Mouse (Mus musculus) spleen, postnatal 36 days (tissue): ENCODE measurements around the gene Gm5615.

Source experiments
- DNase-seq, 2 experiments: peaks; one replicate each; pipeline ENCODE4 v3.0.0; 2022; ENCODE audit warnings: low spot score in 2 of 2, mixed read lengths in 1 of 2

Gm5615 gene

DNA sequence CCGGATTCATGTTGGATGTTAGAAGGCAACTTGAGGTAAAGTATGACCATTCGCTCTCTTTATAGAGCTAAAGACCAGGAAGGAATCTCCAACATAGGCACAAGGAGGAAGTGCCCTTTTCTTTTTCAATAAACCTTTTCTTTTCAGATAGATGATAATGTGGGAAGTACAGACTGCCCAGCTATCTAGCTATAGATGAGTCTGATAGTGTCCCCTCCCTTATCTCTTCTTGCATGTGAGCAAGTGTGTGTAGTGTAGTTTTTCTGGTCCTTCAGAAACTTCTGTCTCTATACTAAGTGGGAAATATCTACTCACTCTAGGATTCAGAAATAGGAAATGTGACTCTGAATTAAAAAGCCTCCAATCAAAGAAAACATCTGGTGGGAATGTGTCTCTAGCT lies at the start of gene Gm5615:
Gm5615 (minus strand) TSS at position 101 of the 400 bp plus-strand sequence.
- DNase-seq: no peak

DNA sequence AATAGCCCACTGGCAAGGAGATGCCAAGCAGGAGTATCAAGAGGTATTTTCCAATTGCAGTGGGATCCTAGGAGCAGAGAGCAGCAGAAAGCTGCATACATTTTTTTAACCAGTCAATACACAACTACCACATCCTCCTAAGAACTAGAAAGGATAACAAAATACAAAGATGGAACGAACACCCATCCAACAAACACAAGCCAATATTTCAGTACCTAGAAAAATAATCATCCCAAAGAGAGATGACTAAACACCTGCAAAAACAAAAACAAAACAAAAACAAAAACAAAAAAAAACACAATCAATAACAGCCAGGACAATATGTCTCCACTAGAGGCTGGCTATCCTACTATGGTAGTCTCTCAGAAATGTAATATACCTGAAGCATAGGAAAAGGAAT lies 40.8 kb upstream of the Gm5615 start, which contains the start of gene Gm17689:
Gm17689 (minus strand) TSS at position 101 of the 400 bp plus-strand sequence.
- no peak for DNase-seq

DNA sequence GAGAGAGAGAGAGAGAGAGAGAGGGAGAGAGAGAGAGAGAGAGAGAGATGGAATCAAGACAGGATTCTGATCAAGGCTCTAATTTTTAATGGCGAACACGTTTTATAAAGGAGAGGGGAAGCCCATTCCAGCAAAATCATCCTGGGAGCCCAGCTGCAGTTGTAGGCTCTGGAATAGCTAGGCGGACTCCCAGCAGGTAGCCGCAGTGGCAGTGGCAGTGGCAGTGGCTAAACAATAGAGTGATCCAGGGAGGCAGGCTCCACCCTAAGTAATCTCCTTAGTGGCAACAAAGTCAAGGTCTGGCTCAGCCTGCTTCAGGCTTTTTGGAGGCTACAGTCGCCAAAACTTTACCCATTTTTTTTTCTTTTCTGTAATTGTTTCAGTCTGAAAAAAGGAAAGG lies 37.6 kb downstream of the Gm5615 start:
- DNase-seq: no peak

DNA sequence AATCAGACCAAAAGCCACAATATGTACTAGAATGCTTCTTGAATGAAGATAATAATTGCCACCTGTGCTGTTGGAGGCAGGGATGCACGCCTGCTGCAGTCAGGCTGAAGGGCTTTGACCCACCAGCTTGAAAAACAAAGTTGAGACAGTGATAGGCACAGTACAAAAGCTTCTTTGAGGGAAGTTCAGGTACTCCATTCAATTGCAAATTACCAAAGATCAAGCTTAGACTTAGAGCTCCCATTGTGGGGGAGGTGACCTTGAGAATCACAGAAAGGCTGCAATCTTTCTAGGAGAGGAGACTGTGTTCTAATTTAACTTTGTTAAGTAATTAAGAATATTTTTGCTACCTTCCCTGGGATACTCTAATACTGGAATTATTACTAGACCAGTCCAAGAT lies 45.9 kb downstream of the Gm5615 start:
- DNase-seq: no peak

DNA sequence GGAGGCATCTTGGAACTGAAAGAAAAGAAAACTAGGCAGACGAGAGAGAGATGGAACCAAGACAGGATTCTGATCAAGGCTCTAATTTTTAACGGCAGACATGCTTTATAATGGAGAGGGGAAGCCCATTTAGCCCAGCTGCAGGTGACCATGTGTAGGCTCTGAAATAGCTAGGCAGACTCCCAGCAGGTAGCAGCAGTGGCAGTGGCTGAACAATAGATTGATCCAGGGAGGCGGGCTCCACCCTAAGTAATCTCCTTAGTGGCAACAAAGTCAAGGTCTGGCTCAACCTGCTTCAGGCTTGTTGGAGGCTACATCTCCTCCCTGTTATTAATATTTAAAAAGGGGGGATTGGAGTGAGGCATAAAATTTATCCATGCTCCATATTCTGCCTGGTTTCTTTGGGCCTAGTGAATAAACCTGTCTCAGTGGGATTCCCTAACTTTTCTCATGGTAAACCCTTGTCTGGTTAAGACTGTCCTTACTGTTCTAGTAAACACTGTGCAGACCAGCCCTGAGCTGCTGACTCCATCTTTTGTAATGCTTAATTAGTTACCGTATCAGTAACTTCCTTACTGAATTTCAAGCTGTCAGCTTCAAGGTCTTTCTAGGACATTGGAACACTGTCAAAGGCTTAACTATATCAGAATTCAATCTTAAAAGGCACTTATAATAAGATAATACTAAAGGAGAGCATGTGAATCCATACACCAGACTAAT lies 47.1 kb downstream of the Gm5615 start:
- no peak for DNase-seq
